Mouse (Mus musculus): ENCODE measurements around the gene Naif1. TPM values are rescaled to one million over a fixed set of nuclear protein-coding genes. Genes with fewer than 3 reads are reported as not detected.

Gene Naif1
- total and polyA plus RNA-seq, 2 experiments from 2014 or later, result 3.9 to 4.5 TPM

- H3K4me2 ChIP-seq (ENCODE audit: low read depth), result no peak overlapping the region
- DNase-seq, result no peak
- no peaks in the 10 kb centered on the region for H3K27me3 ChIP-seq (ENCODE audit: insufficient read depth, low read length)
- H3K36me3 ChIP-seq (ENCODE audit: insufficient read depth), result peaks cover 40% of the 10 kb centered on the region
- H3K9ac ChIP-seq, result no peak overlapping the region
- no peaks in the 10 kb centered on the region for H3K4me1 ChIP-seq (ENCODE audit: insufficient read depth)
- 92% methylated on average over 6 of the region's 6 CpGs for WGBS
- no peak for TF ChIP-seq CTCF (IDR thresholded peaks at IDR 0.05; ENCODE audit: low read depth)
- H3K27ac ChIP-seq (ENCODE audit: low read depth, low read length), result no peak overlapping the region
- no peaks in the 10 kb centered on the region for H3K9me3 ChIP-seq (ENCODE audit: low read length)
- no peak for ATAC-seq
- no peak overlapping the region for H3K4me3 ChIP-seq (ENCODE audit: low read depth, low read length)
Measured at GRCm38 (mm10) chr2:32412742-32413531, 37.3 kb upstream of the Naif1 start.

GRCm38 (mm10) chr2:32413936-32414335, 36.3 kb upstream of the Naif1 start:
- H3K36me3 ChIP-seq (ENCODE audit: insufficient read depth), result peaks cover 50% of the 10 kb centered on the region
- no peak overlapping the region for H3K27ac ChIP-seq (ENCODE audit: low read depth, low read length)
- TF ChIP-seq CTCF (IDR thresholded peaks at IDR 0.05; ENCODE audit: low read depth), result no peak
- H3K4me2 ChIP-seq (ENCODE audit: low read depth), result no peak overlapping the region
- ATAC-seq (no peak), DNase-seq (no peak)
- no peak overlapping the region for H3K9ac ChIP-seq
- H3K4me1 ChIP-seq (ENCODE audit: insufficient read depth), result no peaks in the 10 kb centered on the region
- H3K4me3 ChIP-seq (ENCODE audit: low read depth, low read length), result no peak overlapping the region
- 68% methylated on average over 5 of the region's 5 CpGs for WGBS
- H3K9me3 ChIP-seq (ENCODE audit: low read length), result no peaks in the 10 kb centered on the region
- no peaks in the 10 kb centered on the region for H3K27me3 ChIP-seq (ENCODE audit: insufficient read depth, low read length)

- no peaks in the 10 kb centered on the region for H3K9me3 ChIP-seq (ENCODE audit: low read length)
- ATAC-seq (no peak), DNase-seq (no peak)
- no peak overlapping the region for H3K9ac ChIP-seq
- TF ChIP-seq CTCF (IDR thresholded peaks at IDR 0.05; ENCODE audit: low read depth), result no peak
- no peaks in the 10 kb centered on the region for H3K4me1 ChIP-seq (ENCODE audit: insufficient read depth)
- WGBS, result 93% methylated on average over 12 of the region's 12 CpGs
- peaks cover 68% of the 10 kb centered on the region for H3K36me3 ChIP-seq (ENCODE audit: insufficient read depth)
- no peak overlapping the region for H3K4me3 ChIP-seq (ENCODE audit: low read depth, low read length)
- H3K27ac ChIP-seq (ENCODE audit: low read depth, low read length), result no peak overlapping the region
- H3K27me3 ChIP-seq (ENCODE audit: insufficient read depth, low read length), result no peaks in the 10 kb centered on the region
- H3K4me2 ChIP-seq (ENCODE audit: low read depth), result no peak overlapping the region
Measured at GRCm38 (mm10) chr2:32415801-32416200, 34.5 kb upstream of the Naif1 start.

GRCm38 (mm10) chr2:32416556-32416955, 33.7 kb upstream of the Naif1 start:
- Histone ChIP-seq H3K4me3 (ENCODE audit: low read depth, low read length) (no peak overlapping the region), H3K27me3 (ENCODE audit: insufficient read depth, low read length) (no peaks in the 10 kb centered on the region), H3K9me3 (ENCODE audit: low read length) (no peaks in the 10 kb centered on the region), H3K4me2 (ENCODE audit: low read depth) (no peak overlapping the region), H3K4me1 (ENCODE audit: insufficient read depth) (no peaks in the 10 kb centered on the region), H3K9ac (no peak overlapping the region), H3K27ac (ENCODE audit: low read depth, low read length) (no peak overlapping the region), H3K36me3 (ENCODE audit: insufficient read depth) (peaks cover 74% of the 10 kb centered on the region)
- 87% methylated on average over 2 of the region's 2 CpGs for WGBS
- no peak for ATAC-seq
- no peak for DNase-seq
- TF ChIP-seq CTCF (IDR thresholded peaks at IDR 0.05; ENCODE audit: low read depth), result no peak

- Histone ChIP-seq H3K4me1 (ENCODE audit: insufficient read depth) (0 out of 2 replicates have a peak, but pooled peaks cover 2% of the 10 kb centered on the region), H3K27ac (ENCODE audit: low read depth, low read length) (no peak overlapping the region), H3K9ac (no peak overlapping the region), H3K4me2 (ENCODE audit: low read depth) (no peak overlapping the region), H3K27me3 (ENCODE audit: insufficient read depth, low read length) (no peaks in the 10 kb centered on the region), H3K4me3 (ENCODE audit: low read depth, low read length) (no peak overlapping the region), H3K36me3 (ENCODE audit: insufficient read depth) (peaks cover 74% of the 10 kb centered on the region), H3K9me3 (ENCODE audit: low read length) (no peaks in the 10 kb centered on the region)
- ATAC-seq (no peak), DNase-seq (no peak)
- WGBS, result 96% methylated on average over 8 of the region's 8 CpGs
- no peak for TF ChIP-seq CTCF (IDR thresholded peaks at IDR 0.05; ENCODE audit: low read depth)
Measured at GRCm38 (mm10) chr2:32417486-32417885, 32.8 kb upstream of the Naif1 start.

GRCm38 (mm10) chr2:32418430-32419151, 31.7 kb upstream of the Naif1 start:
- ATAC-seq (no peak), DNase-seq (no peak)
- no peak overlapping the region for H3K4me2 ChIP-seq (ENCODE audit: low read depth)
- H3K9me3 ChIP-seq (ENCODE audit: low read length), result no peaks in the 10 kb centered on the region
- H3K36me3 ChIP-seq (ENCODE audit: insufficient read depth), result peaks cover 74% of the 10 kb centered on the region
- no peak overlapping the region for H3K4me3 ChIP-seq (ENCODE audit: low read depth, low read length)
- no peak overlapping the region for H3K27ac ChIP-seq (ENCODE audit: low read depth, low read length)
- no peaks in the 10 kb centered on the region for H3K27me3 ChIP-seq (ENCODE audit: insufficient read depth, low read length)
- WGBS, result 88% methylated on average over 12 of the region's 12 CpGs
- 0 out of 2 replicates have a peak, but pooled peaks cover 4% of the 10 kb centered on the region for H3K4me1 ChIP-seq (ENCODE audit: insufficient read depth)
- no peak for TF ChIP-seq CTCF (IDR thresholded peaks at IDR 0.05; ENCODE audit: low read depth)
- H3K9ac ChIP-seq, result no peak overlapping the region

GRCm38 (mm10) chr2:32419359-32419758, 30.9 kb upstream of the Naif1 start:
- no peak overlapping the region for H3K4me3 ChIP-seq (ENCODE audit: low read depth, low read length)
- H3K36me3 ChIP-seq (ENCODE audit: insufficient read depth), result peaks cover 69% of the 10 kb centered on the region
- H3K4me1 ChIP-seq (ENCODE audit: insufficient read depth), result peaks cover 12% of the 10 kb centered on the region; the same call in 1 of the 2 replicates
- H3K4me2 ChIP-seq (ENCODE audit: low read depth), result no peak overlapping the region
- no peak overlapping the region for H3K9ac ChIP-seq
- TF ChIP-seq CTCF (IDR thresholded peaks at IDR 0.05; ENCODE audit: low read depth), result no peak
- ATAC-seq (no peak), DNase-seq (no peak)
- H3K27me3 ChIP-seq (ENCODE audit: insufficient read depth, low read length), result no peaks in the 10 kb centered on the region
- no peaks in the 10 kb centered on the region for H3K9me3 ChIP-seq (ENCODE audit: low read length)
- 88% methylated on average over 3 of the region's 3 CpGs for WGBS
- no peak overlapping the region for H3K27ac ChIP-seq (ENCODE audit: low read depth, low read length)

All from forebrain, postnatal 0 days (tissue).